Mouse (Mus musculus): ENCODE measurements around the gene Gpr156.
"Not testable (repeated sequence)": the region's sequence is repeated elsewhere in the genome, so short reads cannot be mapped to it uniquely, and the experiment has no call there.

Gene Gpr156

GRCm38 (mm10) chr16:38002485-38002884 lies 86.2 kb downstream of the Gpr156 start:
- DNase-seq (ENCODE audit: low spot score), result no peak

- no peak for DNase-seq (ENCODE audit: low spot score)
Measured at GRCm38 (mm10) chr16:38004486-38005020, 88.3 kb downstream of the Gpr156 start.

GRCm38 (mm10) chr16:38005471-38005870 lies 89.2 kb downstream of the Gpr156 start:
- no peak for DNase-seq (ENCODE audit: low spot score)

DNA sequence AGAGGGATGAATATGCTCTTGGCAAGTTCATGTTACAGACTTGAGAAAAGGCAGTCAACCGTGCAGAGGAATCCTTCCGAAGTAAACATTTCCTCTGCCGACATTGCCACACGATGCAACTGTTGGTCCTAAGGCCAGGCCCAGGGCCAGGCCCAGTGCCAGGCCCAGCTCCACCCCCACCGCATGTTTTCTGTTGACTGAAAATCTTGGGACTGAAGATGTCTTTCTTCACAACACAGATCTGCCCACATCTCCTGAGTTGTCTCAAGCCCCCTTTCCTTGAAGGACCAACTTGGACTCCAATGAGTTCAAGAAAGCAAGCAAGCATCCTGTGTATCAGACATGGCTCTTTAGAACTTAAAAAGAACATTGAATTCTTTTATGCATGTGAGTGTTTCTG lies 92.1 kb downstream of the Gpr156 start:
- DNase-seq (ENCODE audit: low spot score), result no peak

GRCm38 (mm10) chr16:38009041-38009825 lies 92.9 kb downstream of the Gpr156 start:
- no peak for DNase-seq (ENCODE audit: low spot score)

DNA sequence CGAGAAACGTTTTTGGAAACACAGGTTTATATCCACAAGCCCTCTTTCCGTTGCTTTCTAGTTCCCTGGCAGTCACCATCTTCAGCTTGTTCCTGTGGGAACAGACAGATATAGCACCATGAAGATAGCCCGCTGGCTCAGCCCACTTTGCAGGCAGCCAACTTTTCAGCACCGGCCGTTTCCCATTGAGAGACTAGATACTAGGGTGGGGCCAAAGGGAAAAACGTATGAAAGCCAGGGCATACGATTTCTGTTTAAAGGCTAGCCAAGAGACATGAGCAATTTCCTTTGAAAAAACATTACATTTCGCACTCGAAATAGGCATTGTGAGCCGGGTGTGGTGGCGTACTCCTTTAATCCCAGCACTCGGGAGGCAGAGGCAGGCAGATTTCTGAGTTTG lies 95.2 kb downstream of the Gpr156 start:
- DNase-seq (ENCODE audit: low spot score), result no peak

DNA sequence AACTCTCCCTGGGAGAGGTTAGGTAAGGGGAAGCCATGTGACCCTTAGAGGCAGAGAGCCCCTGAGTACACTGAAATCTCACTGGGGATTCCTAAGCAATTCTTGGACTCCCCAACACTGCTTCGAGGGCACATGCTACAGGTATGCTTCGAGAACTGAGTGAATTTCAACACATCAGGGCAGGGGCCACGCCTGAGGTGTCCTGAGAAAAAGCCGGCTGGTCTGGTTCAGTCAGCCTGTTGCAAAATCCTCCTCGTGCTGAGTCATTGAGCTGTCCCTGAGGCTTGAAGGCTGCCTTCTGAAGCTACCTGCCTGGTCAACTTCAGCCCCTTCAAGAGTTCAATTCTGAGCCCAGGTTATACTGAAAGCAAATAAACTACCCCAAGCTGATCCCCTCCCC lies 96.1 kb downstream of the Gpr156 start:
- no peak for DNase-seq (ENCODE audit: low spot score)

- DNase-seq (ENCODE audit: low spot score), result no peak
Measured at GRCm38 (mm10) chr16:38012891-38013290, 96.6 kb downstream of the Gpr156 start.

GRCm38 (mm10) chr16:38014951-38015350 lies 98.7 kb downstream of the Gpr156 start:
- no peak for DNase-seq (ENCODE audit: low spot score)

DNA sequence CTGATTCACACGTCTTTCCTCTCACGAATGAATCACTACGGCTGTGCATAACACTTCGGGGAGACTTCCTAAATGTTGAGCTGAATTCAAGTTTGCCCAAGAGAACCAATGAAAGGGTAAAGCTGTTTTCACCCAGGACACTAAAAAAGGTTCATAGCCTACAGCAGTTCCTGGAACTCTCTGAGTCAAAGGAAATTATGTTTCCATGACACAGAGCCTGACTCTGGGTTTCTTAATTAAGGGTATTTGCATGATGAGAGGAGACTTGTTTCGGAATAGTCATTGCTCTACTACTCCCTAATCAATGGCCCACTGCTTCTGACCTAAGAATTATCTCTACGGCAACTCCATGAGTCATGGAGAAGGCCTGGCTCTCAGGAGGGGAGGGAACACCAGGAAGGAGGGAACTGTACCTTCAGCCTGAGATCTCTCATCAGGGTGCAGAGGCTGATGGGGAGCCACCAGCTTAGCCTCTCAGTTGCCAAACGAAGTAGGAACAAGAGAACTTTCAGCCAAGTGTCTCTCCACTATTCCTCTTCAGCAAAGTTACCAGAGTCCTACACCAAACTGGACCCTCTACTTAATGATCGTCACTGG lies 100.7 kb downstream of the Gpr156 start:
- DNase-seq (ENCODE audit: low spot score), result no peak

- no peak for DNase-seq (ENCODE audit: low spot score)
Measured at GRCm38 (mm10) chr16:38017958-38018376, 101.7 kb downstream of the Gpr156 start.

- no peak for DNase-seq (ENCODE audit: low spot score)
Measured at GRCm38 (mm10) chr16:38032644-38033043, 116.3 kb downstream of the Gpr156 start.

DNA sequence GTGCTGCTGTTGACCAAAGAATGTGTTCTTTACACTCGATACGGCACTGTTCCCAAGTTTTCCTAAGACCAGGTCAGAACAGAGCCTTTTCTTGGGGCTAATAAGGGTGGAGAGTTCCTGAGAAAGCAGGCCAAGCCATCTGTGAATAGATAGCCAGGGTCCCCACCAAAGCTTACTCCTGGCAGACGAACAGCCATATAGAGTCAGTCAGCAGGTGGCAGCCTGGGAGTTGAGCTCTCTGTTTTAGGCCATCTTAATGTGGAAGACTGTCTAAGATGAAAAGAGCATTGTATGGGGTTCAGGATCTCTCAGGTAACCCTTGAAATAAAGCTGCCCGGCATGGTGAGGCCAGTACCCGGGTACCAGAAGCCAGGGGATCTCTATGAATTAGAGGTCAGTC lies 116.8 kb downstream of the Gpr156 start:
- DNase-seq (ENCODE audit: low spot score), result no peak

- DNase-seq (ENCODE audit: low spot score), result not testable (repeated sequence)
Measured at GRCm38 (mm10) chr16:38038101-38038500, 121.8 kb downstream of the Gpr156 start.

DNA sequence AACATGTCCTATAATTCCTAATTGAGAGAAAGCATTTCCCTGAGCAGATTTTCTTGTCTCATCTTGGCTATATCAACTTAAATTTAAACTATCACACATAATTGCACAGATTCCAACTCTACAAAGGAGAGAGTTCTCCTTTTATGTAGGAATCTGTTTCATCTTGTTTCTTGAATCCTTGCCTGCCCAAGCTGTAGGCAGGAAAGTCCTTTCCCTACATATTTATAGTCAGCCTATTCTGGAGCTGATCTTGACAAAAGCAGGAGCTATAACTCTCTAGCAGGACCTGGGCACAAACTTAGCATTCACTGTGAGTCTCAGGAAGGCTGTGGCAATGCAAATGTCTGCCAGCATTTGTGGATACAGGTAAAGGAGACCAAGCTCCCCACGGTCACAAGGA lies 125.9 kb downstream of the Gpr156 start:
- DNase-seq (ENCODE audit: low spot score), result no peak

DNA sequence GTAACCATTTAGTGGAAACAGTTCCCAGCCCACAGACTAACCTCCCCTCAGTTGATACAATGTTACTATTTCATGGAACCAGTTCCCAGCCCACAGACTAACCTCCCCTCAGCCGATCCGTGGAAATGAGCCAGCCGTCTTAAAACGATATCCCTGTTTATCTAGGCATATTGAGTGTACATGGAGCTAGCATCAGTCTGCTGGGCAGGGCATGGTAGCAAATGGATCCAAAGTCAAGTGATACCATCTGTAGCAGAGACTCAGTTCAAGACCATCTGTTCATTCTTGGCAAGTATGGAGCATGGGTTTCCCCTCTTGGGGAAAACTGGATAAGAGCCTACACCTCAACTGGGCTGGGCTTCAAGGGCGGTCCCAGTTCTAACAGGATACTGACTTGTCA lies 128.3 kb downstream of the Gpr156 start:
- DNase-seq (ENCODE audit: low spot score), result no peak

GRCm38 (mm10) chr16:38047781-38048558 lies 131.7 kb downstream of the Gpr156 start:
- no peak for DNase-seq (ENCODE audit: low spot score)
